In the genomic region with DNA sequence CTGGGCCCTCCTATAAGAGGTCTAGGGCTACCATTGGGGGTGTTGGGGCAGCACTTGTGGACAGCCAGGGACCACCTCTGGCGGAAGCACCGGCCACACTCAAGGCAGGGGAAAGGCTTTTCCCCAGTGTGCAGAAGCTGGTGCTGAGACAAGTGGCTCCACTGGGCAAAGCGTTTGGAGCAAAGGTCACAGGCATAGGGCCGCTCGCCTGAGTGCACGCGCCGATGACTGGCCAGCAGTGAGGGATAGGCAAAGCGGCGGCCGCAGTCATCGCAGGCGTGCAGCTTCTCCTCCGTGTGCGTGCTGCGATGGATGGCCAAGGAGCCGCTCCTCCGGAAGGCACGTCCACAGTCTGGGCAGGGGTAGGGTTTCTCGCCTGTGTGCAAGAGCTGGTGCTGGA, we compare ENCODE assay signal across 11 mouse cellular contexts.
"Had no signal": no experiment of that assay in that cellular context is flagged by ENCODE, and none has a peak within 500 bp of the region (broad histone marks: within the 10 kb centered on the region; RNA-seq: fewer than 3 reads in every experiment).

No protein-coding gene starts in this region.

- H3K4me2 ChIP-seq: hindbrain, embryonic 15.5 days; liver, embryonic 13.5 days; lung, embryonic 15.5 days; midbrain, embryonic 13.5 days had no signal

- DNase-seq: left cerebral cortex, postnatal 4 days; liver, embryonic 13.5 days; liver, postnatal 0 days; lung, postnatal 14 days; right cerebral cortex, postnatal 14 days; thymus, adult 18-20 months; thymus, postnatal 14 days had no signal

- H3K9me3 ChIP-seq: hindbrain, embryonic 15.5 days; liver, embryonic 13.5 days; lung, embryonic 15.5 days; midbrain, embryonic 13.5 days had no signal

- H3K9ac ChIP-seq: hindbrain, embryonic 15.5 days; liver, embryonic 13.5 days; liver, postnatal 0 days; lung, embryonic 15.5 days; midbrain, embryonic 13.5 days had no signal

- H3K27ac ChIP-seq: hindbrain, embryonic 15.5 days; kidney, postnatal 0 days; liver, embryonic 13.5 days; lung, embryonic 15.5 days; midbrain, embryonic 13.5 days had no signal

- ATAC-seq: liver, postnatal 0 days; midbrain, embryonic 13.5 days had no signal

- H3K27me3 ChIP-seq: hindbrain, embryonic 15.5 days; liver, embryonic 13.5 days; lung, embryonic 15.5 days; midbrain, embryonic 13.5 days had no signal

- H3K4me3 ChIP-seq: hindbrain, embryonic 15.5 days; liver, embryonic 13.5 days; lung, embryonic 15.5 days; midbrain, embryonic 13.5 days had no signal
